In the genomic region with DNA sequence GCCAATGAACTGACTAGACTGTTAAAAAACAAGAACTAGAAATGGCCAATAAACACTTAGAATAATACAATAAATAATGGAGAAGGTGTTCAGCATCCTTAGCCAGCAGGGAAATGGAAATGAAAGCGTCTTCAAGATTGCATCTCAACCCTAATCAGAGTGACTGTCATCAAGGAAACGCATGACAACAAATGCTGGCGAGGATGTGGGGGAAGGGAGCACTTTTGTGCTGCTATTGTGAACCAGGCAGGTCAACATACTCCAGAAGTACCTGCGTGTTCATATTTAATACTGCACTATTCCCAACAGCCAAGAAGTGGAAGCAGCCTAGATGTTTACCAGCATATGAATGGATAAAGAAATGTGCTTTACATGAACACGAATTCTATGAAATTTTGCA, we compare ENCODE assay signal across 14 mouse cellular contexts. TPM values are rescaled to one million over a fixed set of nuclear protein-coding genes. Genes with fewer than 3 reads are reported as not detected.
"Had no signal": no experiment of that assay in that cellular context is flagged by ENCODE, and none has a peak within 500 bp of the region (broad histone marks: within the 10 kb centered on the region; RNA-seq: fewer than 3 reads in every experiment).

No protein-coding gene starts in this region.

- H3K4me3 ChIP-seq: layer of hippocampus, adult 2 months; limb, embryonic 12.5 days; liver, embryonic 13.5 days; megakaryocyte, embryonic 14.5 days; midbrain, embryonic 15.5 days had no signal

- H3K36me3 ChIP-seq: limb, embryonic 12.5 days; liver, embryonic 13.5 days; midbrain, embryonic 15.5 days had no signal

- H3K27me3 ChIP-seq: limb, embryonic 12.5 days; midbrain, embryonic 15.5 days had no signal

- ATAC-seq: intestine, postnatal 0 days; liver, postnatal 0 days; midbrain, embryonic 15.5 days had no signal

- DNase-seq: kidney, postnatal 10 days; kidney, postnatal 4 days; liver; liver, embryonic 13.5 days; liver, postnatal 0 days; thymus, postnatal 36 days had no signal

- H3K27ac ChIP-seq: layer of hippocampus, adult 2 months; limb, embryonic 12.5 days; liver, embryonic 13.5 days; macrophage; midbrain, embryonic 15.5 days; stomach, postnatal 0 days had no signal

RNA-seq across cellular contexts. Expression of a gene that starts 53.1 kb away (rescaled TPM):
- polyA plus RNA-seq: kidney, embryonic 14.5 days; liver, postnatal 0 days; macrophage had no signal
